Mouse (Mus musculus) heart, postnatal 4 days (tissue): Measurements from ENCODE around the gene Mlh3. TPM values are rescaled to one million over a fixed set of nuclear protein-coding genes. Genes with fewer than 3 reads are reported as not detected.
A peak's percentile ranks its signal among the peaks of the same experiment; 100 is the strongest.

Experiments
- DNase-seq: peaks from one replicate; pipeline ENCODE4 v3.0.0; 2021
- microRNA-seq, 2 experiments: library from miRNA; unstranded; fragments of <30 nt; microRNA quantifications; one replicate each; pipeline ENCODE4 v1.2.0; 2021 to 2022
- total RNA-seq, 2 experiments: library from RNA; stranded (reverse); gene quantifications; 2 replicates each; pipeline ENCODE4 v1.2.3; 2021

Gene Mlh3
- total RNA-seq, 2 experiments from 2014 or later = 6.9 to 8.7 TPM

DNA sequence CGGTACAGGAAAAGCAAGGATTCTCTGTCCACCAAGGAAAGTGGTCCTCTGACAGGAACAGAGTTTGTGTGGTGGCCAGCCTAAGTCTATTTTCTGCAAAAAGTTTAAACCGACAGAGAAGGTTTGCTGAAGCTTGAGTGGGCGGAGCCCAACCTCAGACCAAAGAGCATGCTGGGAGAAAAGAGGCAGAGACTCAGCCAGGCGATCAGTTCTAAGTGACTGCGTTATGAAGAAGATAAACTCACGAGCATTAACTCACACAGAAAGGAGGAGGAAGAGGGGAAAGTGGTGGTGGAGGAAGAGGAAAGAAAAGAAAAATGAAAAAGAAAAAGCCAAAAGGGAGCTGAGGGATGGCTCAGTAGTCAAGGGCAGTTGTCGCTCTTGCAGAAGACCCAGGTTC, 80.1 kb downstream of the Mlh3 start:
- no peak for DNase-seq

GRCm38 (mm10) chr12:85186361-85186760, 84.0 kb downstream of the Mlh3 start:
- DNase-seq = no peak

DNA sequence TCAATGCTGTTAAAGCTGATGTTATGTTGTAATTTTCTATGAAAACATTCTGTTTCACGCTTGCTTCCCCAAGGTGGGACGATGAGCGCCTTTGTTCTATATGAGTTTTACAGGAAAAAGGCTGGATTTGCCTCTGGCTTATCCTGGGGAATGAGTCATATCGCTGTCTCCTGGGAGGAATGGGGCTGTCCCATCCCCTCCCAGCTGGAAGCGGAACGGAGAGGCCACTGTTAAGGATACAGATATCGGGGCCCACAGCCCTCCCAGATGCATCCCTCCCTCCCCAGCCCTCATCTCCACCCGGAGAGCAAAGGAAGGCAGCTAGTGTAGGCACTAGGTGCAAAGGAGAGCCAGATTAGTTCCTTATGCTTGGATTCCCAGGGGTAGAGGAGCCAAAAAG, 84.6 kb downstream of the Mlh3 start:
- DNase-seq = peak; percentile 71

Small RNAs within 50 kb of the gene (microRNA-seq; reads per million reads assigned to microRNA genes)
- 0 to 0.20 reads per million in 2 experiments for gene Mir6938

Other genes with a start within 250 kb of the Mlh3 start
- gene Prox2, start 159.8 kb downstream of the Mlh3 start, total RNA-seq = 1 to 10 TPM; 2.3 to 2.6 TPM
- 100 to 1,000 TPM; 538 to 559 TPM for gene Dlst, start 159.8 kb downstream of the Mlh3 start, total RNA-seq
- gene Rps6kl1, start 119.3 kb downstream of the Mlh3 start, total RNA-seq = 1 to 10 TPM; 2.3 to 3.0 TPM
- gene Pgf, start 92.8 kb downstream of the Mlh3 start, total RNA-seq = 1 to 10 TPM; 3.7 to 4.9 TPM
- 10 to 100 TPM; 55.0 to 55.9 TPM for gene Eif2b2, start 51.1 kb downstream of the Mlh3 start, total RNA-seq
- 10 to 100 TPM; 20.9 to 24.0 TPM for gene Acyp1, start 17.8 kb upstream of the Mlh3 start, total RNA-seq
- gene Zc2hc1c, start 18.0 kb upstream of the Mlh3 start, total RNA-seq = 1 to 10 TPM in 1 of 2 experiments, under 1 TPM in 1; 0.98 to 1.2 TPM
- 10 to 100 TPM; 68.4 to 73.6 TPM for gene Nek9, start 68.8 kb upstream of the Mlh3 start, total RNA-seq
- 100 to 1,000 TPM; 195 to 196 TPM for gene Tmed10, start 104.2 kb upstream of the Mlh3 start, total RNA-seq
- 1 to 10 TPM; 5.6 to 9.9 TPM for gene Fos, start 203.3 kb upstream of the Mlh3 start, total RNA-seq